Mouse (Mus musculus): Measurements from ENCODE around the gene Hmgcs2.

Gene Hmgcs2

GRCm38 (mm10) chr3:98280204-98280932 lies at the start of gene Hmgcs2:
TSS of gene Hmgcs2 (plus strand) at chr3:98280435.
- no peak for DNase-seq (ENCODE audit: low spot score in 2 of 2)

- DNase-seq (ENCODE audit: low spot score in 2 of 2) = no peak
Measured at GRCm38 (mm10) chr3:98233504-98233903, 46.7 kb upstream of the Hmgcs2 start.

- no peak for DNase-seq (ENCODE audit: low spot score in 2 of 2)
Measured at GRCm38 (mm10) chr3:98236266-98236665, 44.0 kb upstream of the Hmgcs2 start.

DNA sequence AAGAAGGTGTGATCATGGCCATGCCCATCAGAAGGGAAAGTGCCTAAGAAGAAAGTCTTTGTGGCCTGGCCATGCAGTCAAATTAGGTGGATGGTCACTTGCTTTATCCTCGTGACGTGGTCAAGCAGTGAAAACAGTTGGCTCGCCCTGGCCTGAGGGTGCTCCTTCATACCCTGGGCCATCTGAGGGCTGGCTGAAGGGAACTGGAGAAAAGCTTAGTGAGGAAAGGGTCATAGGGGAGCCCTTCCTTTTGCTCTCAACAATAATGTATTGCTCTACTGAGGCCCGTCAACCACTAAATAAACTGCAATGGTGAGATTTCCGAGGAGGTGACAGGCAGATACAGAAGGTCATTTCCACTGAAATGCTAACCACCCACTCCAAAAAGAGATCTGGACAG lies 43.0 kb upstream of the Hmgcs2 start:
- no peak for DNase-seq (ENCODE audit: low spot score in 2 of 2)

DNA sequence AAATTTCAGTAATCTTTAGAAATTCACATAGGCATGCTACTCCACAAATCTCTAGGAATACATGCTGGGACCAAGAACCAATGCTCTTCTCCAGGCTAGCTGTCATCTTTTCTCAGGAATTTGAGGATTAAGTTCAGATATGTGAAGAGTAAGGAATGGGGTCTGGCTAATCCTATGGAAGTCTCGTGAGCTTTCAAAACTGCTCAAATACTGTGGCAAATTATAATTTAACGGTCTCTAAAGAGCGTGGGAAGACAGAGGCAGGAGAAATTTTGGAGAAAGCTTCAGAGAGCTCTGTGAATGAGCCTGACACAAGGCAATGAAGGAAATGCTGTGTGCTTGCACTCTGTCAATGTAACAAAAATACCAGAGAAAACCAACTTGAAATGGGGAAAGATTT lies 42.1 kb upstream of the Hmgcs2 start:
- no peak for DNase-seq (ENCODE audit: low spot score in 2 of 2)

DNA sequence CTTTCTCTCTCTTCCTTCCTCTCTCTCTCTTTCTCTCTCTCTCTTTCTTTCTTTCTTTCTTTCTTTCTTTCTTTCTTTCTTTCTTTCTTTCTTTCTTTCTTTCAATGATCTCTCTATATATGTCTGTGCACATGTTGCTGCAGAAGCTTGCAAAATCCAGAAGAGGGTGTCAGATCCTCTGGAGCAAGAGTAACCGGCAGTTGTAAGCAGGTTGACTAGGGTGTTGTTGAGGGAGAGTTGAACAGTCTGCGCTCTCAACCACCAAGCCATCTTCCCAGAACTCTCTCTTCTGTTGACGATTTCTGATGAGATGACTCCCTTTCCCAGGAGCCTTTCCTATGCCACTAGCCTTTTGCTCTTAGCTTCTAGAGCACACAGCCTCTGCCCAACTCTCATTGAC lies 38.2 kb upstream of the Hmgcs2 start:
- DNase-seq (ENCODE audit: low spot score in 2 of 2) = no peak

- no peak for DNase-seq (ENCODE audit: low spot score in 2 of 2)
Measured at GRCm38 (mm10) chr3:98242458-98243037, 37.7 kb upstream of the Hmgcs2 start.

- DNase-seq (ENCODE audit: low spot score in 2 of 2) = no peak
Measured at GRCm38 (mm10) chr3:98245892-98246291, 34.3 kb upstream of the Hmgcs2 start.

DNA sequence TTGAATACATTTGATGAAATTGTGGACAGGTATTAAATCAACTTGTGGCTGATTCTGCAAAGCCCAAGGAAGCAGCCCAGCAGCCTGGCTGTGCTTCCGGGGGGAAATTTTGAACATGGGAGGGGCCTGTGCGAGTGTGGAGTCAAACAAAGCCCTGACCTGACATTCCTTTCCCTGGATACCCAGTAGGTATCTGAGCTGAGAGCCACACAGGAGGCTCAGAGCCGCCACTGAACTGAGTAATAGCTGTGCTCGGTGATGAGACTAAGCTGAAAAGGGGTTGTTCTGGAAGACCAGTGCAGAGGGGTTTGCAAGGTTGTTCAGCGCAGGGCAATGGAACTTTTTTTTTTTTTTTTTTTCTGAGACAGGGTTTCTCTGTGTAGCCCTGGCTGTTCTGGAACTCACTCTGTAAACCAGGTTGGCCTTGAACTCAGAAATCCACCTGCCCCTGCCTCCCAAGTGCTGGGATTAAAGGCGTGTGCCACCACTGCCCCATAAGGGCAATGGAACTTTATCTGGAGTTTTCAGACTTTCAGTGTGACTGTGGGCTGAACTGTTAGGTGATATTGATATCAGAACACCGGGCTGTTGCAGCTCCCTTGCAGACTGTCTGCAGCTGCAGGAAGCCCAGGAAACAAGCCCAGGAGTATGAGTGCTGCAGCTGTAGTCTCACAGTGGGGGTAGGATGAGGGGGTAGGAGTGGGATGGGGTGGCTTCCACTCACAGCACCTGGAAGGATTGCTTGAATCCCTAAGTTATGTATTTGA lies 33.1 kb upstream of the Hmgcs2 start:
- DNase-seq (ENCODE audit: low spot score in 2 of 2) = no peak

DNA sequence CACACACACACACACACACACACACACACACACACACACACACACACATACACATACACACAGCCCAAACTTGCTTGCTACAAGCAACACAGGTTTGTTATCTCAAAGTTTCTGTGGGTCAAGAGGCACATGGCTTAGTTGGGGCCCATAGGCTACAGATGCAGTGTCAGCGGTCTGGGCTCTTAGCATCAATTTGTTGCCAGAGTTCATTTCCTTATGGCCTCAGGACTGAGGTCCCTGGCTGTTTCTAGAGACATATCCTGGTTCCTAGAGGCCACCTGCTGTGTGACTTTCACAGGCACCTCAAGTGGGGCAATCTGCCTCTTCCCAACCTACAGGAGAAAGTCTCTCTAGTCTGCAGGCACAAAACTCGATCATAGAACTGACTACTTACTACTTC lies 30.9 kb upstream of the Hmgcs2 start:
- DNase-seq (ENCODE audit: low spot score in 2 of 2) = no peak

DNA sequence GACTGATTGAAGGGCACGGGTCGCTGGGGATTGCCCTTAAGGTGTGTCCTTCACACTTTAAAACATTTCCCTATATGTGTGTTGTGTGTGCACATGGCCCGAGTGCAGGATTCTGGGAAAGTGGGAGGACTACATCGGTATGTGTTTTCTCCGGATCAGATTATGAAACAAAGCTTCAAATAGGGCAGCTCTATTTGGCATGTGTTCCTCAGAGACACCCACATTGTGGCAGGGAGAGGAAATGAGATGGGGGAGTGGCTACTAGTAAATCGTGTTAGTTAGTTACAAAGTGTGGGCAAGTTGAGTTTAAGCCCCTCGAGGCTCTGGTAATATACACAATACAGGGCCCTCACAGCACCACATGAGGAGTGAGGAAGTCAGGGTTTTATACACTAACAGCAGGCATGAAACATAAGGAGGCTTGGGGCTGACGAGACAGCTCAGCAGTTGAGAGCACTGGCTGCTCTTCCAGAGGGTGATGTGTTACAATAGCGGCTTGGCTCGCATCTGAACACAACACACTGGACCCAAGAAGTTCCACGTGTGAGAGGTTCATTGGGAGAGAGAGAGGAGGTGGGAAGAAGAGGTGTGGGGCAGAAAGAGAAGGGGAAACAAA lies 30.3 kb upstream of the Hmgcs2 start:
- DNase-seq (ENCODE audit: low spot score in 2 of 2) = no peak

GRCm38 (mm10) chr3:98254059-98254458 lies 26.2 kb upstream of the Hmgcs2 start:
- no peak for DNase-seq (ENCODE audit: low spot score in 2 of 2)

- no peak for DNase-seq (ENCODE audit: low spot score in 2 of 2)
Measured at GRCm38 (mm10) chr3:98254656-98255583, 25.3 kb upstream of the Hmgcs2 start.

DNA sequence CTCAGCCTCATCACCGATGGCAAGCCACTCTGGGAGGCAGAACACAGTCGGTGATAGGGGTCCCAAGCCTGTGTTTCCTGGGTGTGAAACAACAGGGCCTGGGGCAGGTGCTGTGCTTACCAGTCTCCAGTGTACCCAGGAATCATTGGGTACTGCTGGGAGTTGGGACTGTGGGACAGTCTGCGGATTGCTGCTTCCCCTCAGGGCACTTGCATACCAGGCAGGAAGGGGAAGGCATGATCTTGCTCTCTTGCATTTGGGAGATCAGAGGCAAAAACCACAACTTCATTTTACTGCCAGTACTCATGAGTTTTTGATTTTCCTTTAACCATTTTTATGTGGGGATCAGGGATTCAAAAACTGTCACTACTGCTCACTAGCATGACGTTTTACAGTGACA lies 21.5 kb upstream of the Hmgcs2 start:
- DNase-seq (ENCODE audit: low spot score in 2 of 2) = no peak

- DNase-seq (ENCODE audit: low spot score in 2 of 2) = peak; percentile 26 to 67
Measured at GRCm38 (mm10) chr3:98259271-98259751, 20.9 kb upstream of the Hmgcs2 start.

DNA sequence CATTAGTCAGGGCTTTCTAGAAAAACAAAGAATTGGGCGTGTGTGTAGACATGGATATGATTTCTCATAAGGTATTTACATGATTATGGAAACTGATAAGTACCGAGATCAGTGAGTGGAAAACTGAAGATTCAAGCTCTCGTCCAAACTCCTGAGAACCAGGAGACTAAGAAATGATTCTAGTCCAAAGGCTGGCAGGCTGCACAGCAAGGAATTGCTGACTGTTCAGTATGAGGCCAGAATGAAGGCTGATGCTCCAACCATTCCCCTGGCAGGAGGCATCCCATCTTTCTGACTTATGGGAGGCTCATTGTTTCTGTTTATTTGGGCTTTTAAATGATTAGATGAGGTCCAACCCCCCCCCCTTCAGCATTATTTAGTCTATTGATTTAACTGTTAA lies 19.7 kb upstream of the Hmgcs2 start:
- no peak for DNase-seq (ENCODE audit: low spot score in 2 of 2)

GRCm38 (mm10) chr3:98261415-98261814 lies 18.8 kb upstream of the Hmgcs2 start:
- no peak for DNase-seq (ENCODE audit: low spot score in 2 of 2)

- DNase-seq (ENCODE audit: low spot score in 2 of 2) = no peak
Measured at GRCm38 (mm10) chr3:98262133-98262532, 18.1 kb upstream of the Hmgcs2 start.

DNA sequence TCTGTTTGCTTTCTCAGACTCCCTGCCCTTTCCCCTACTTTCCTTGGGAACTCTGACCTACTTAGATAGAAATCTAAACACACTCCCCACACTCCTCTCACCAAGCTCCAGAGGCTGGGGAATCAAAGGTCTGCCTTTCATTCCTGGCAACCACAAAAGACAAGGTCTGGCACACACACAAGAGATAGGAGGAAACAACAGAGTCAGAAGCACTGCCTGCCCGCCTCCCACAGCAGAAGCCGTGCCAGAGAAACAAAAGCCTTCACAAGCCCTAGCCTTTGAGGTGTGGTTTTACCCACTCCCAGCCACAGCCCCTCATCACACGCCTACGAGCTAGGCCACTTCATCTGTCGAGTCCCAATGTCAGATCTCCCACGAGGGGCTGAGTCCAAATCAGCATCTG lies 13.0 kb upstream of the Hmgcs2 start:
- no peak for DNase-seq (ENCODE audit: low spot score in 2 of 2)

GRCm38 (mm10) chr3:98273623-98274398 lies 6.4 kb upstream of the Hmgcs2 start:
- no peak for DNase-seq (ENCODE audit: low spot score in 2 of 2)

Measured in right cerebral cortex, postnatal 36 days (tissue).